Mouse (Mus musculus): ENCODE data around the gene Tanc2.

DNA sequence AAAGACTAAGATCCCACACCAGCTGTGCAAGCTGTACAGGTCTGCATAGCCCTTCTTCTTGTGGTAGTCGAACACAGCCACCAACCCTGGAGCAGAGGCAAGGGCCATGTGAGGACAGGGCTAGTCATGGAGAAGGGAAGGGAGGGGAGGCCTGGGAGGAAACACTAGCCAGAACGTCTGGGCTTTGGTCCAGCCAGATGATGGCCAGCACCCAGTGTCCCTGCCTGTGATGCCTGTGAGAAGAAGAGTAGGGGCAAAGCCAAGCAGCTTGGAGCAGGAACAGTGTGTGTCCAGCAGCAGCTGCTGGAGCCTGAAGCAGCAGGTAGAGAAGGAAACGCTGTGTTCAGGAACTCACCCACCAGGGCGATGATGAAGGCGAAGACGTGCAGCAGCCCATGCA, 346.4 kb downstream of the Tanc2 start:
- no peak for TF ChIP-seq CTCF (IDR thresholded peaks at IDR 0.05; ENCODE audit: low read depth)
- no peak for TF ChIP-seq EP300 (IDR thresholded peaks at IDR 0.05; ENCODE audit: low read depth)

Data from heart, postnatal 0 days (tissue).